Mouse (Mus musculus) telencephalon, adult 2 months (tissue): ENCODE results near the gene Pik3r1.
A peak's percentile ranks its signal among the peaks of the same experiment; 100 is the strongest.

ENCODE experiments used
- DNase-seq: peaks from one replicate; pipeline ENCODE4 v3.0.0-alpha.2; 2011; ENCODE audit warnings: low read depth, low spot score

Pik3r1 gene

GRCm38 (mm10) chr13:101711301-101711700 lies 56.7 kb downstream of the Pik3r1 start:
- no peak for DNase-seq

DNA sequence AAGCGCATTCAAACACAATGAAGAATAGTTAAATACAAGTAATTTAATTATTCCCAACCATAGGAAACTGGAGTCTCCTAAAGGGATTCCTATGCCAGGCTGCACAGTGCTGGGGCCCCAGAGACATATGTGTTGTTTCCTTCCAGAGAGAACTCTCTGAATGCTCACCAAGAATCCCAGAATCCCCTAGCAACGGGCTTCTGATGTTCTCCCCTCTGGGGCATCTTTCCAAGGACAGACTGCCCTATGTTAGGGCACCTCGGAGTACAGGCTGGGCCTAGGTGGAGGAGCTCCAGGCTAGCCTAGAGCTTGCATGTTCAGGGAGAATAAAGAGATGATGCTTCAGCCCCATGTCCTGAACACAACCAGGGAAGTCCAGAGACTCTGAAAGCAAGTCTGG lies 58.2 kb downstream of the Pik3r1 start:
- DNase-seq: no peak

- no peak for DNase-seq
Measured at GRCm38 (mm10) chr13:101707226-101707625, 60.8 kb downstream of the Pik3r1 start.

DNA sequence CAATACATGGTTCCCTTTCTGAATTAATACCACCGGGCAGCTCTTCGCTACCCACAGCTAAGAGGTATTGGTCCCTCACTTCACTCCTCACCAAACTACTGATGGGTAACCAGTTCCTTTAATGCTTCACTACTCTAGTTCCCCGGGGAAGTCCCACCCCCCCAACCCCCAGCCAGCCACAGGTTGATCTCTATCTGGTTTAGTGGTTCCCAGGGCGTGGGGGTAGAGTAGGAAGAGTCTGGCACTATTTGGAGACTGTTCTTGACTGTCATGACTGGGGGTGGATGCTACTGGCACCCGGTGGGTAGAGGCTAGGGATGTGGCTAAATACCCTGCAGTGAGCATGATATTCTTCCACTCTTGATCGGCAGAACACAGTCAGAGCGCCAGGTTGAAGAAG lies 61.6 kb downstream of the Pik3r1 start:
- DNase-seq: no peak

DNA sequence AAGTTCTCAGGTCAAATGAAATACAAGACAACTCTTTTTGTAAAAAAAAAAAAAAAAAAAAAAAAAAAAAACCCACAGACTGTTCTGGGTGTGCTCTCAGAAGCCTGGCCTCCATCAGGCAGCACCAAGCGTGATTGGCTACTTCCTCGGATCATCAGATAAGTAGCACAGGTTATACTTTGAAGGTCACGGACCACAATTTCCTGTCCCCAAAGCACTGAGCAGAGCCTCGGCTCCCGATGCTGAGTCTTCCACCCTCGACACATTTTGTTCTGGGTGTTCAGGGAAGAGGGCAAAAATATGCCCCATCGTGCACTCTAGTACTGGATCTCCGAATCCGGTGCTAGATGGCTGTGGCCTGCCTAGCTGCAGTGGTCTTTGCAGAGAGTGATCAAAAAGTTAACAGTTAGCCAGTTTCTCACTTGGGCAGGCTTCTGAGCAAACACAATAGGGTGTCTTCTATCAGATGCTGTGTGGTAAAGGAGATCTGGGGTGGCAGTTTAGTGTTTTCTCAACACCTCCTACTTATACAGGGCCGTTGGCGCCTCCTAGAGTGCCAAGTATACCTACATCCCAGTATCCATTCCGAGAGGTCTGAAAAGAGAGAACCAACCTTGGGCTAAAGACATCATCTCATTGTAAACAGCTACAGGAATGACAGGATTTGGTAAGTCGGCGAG lies 65.8 kb downstream of the Pik3r1 start:
- DNase-seq: no peak

- DNase-seq: no peak
Measured at GRCm38 (mm10) chr13:101701632-101702031, 66.4 kb downstream of the Pik3r1 start.

- no peak for DNase-seq
Measured at GRCm38 (mm10) chr13:101699742-101700141, 68.3 kb downstream of the Pik3r1 start.

DNA sequence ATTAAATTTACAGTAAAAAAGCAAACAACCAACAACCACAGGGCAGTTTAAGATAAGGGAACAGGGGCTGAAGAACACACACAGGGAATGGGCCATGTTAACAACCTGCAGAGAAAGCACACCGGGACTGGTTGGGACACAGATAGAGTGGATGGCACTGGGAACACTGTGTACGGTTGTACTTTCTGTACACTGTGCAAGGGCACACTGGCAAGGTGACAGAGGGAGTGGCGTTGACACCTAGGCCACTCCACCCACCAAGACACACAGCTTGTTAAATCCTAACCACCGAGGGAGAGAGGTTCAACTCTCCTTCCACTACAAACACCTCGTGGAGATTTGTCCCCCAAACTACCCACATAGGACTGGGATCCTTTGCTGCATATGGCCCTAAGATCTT lies 70.1 kb downstream of the Pik3r1 start:
- DNase-seq: no peak

- no peak for DNase-seq
Measured at GRCm38 (mm10) chr13:101697461-101697860, 70.6 kb downstream of the Pik3r1 start.

GRCm38 (mm10) chr13:101696827-101697226 lies 71.2 kb downstream of the Pik3r1 start:
- DNase-seq: no peak

- DNase-seq: no peak
Measured at GRCm38 (mm10) chr13:101696316-101696715, 71.7 kb downstream of the Pik3r1 start.

- peak; percentile 87 for DNase-seq
Measured at GRCm38 (mm10) chr13:101695876-101696275, 72.1 kb downstream of the Pik3r1 start.

DNA sequence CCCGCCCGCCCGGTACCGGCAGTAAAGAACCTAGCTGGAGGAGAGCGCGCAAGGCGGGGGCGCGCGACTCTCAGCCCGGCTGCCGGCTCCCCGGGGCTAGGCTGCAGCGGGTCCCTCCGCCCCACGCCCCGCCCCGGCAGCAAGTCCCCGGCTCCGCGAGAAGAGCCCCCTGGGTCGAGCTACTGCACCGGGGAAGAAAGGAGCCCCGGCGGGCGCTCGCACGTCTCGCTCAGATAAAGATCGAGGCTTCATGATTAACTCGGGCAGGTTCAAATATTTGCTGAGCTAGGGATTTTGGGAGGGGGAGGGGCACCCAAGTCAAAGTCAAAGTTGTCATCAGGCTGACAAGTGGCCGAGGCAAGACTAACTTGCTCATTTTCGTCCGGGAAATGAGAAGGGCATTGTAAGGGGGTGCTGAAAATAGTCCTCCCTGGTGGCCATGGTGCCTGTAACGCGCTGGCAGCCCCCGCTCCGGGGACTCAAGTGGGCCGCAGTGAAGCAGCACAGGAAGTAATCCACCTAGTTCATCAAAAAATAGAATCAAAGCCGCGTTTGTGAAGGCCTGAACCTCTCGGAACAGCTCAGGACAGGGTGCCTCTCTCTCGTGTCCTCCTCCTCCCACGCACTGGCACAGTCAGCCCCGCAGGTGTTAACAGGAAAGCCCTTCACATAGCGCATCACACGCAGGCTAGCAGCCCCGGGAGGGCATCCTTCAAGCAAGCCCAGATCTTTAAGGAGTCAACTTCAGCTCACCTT lies 73.3 kb downstream of the Pik3r1 start:
- DNase-seq: peak; percentile 31

DNA sequence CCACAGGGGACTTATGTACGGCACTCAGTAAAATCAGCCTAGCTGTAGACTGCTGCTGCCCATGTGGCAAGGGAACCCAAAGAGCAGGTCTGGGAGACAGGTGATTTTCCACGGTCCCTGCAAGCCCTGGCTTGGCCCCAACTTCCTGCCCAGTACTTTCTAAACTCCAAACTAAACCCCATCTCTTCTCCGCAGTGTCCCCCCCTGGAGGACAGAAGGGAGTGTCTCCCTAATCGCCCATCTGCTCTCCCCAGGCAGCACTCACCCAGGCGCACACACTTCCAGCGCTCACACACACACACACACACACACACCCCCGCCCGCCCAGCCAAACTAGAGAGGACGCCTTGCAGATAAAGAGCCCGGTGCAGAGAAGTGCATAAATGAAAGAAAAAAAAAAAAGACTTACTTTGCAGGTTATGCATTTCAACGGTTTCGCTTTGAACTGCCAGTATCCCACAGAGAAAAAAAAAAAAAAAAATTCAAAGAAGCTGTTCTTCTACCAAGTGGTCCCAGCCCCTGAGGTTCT lies 74.0 kb downstream of the Pik3r1 start:
- DNase-seq: peak; percentile 89

DNA sequence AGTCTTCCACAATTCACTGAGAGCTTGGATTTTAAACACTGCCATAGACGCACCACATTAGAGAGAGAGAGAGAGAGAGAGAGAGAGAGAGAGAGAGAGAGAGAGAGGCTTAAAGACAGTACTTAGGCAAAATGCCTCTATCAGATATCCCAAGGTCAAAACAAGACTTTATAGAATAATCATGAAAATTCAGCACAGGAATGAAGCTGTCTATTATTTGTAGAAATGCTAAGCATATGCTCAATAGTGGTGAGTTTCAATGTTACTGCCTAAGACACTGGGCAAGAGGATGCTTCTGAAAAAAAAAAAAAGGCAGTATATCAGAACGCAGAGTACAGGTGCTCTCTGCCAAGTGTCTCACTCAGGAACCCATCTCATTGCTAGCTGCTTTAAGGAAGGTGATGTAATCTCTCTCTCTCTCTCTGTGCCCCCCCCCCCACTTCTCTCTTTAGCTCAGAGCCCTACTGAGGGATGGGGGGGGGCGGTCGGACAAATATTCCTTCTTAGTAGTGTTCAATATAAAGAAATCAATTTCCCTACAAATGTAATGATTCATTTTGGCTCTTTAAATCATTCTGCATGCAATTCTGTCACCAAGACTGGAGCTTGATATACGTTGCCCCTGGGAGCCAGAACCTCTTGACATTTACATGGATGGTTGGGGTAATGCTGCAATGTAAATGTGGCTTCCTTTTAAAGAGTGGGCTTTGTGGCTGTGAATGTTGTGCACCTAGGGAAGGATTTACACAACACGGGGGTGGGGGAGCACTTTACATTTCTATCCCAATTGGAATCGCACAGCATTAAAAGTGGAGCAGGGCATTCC lies 74.9 kb downstream of the Pik3r1 start:
- peak; percentile 74 for DNase-seq

GRCm38 (mm10) chr13:101692239-101692784 lies 75.7 kb downstream of the Pik3r1 start:
- DNase-seq: peak; percentile 87

DNA sequence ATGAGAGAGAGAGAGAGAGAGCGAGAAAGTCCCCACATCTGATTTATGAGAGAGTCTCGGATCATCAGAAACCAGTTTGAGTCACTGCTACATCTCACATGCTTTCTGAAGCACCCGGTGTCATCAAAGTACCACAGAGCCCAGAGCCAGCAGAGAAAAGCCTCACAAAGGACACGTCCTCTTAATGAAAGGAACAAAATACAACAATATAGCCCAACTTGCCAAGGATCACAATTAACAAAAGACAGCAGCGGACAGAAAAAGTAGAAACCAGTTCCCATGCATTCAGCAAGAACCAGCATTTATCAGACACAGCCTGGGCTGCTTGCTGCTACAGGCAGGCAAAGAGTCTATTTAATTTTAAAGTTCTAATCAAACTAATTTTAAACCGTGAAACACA lies 76.3 kb downstream of the Pik3r1 start:
- peak; percentile 50 for DNase-seq

- DNase-seq: peak; percentile 46
Measured at GRCm38 (mm10) chr13:101690911-101691655, 76.9 kb downstream of the Pik3r1 start.

DNA sequence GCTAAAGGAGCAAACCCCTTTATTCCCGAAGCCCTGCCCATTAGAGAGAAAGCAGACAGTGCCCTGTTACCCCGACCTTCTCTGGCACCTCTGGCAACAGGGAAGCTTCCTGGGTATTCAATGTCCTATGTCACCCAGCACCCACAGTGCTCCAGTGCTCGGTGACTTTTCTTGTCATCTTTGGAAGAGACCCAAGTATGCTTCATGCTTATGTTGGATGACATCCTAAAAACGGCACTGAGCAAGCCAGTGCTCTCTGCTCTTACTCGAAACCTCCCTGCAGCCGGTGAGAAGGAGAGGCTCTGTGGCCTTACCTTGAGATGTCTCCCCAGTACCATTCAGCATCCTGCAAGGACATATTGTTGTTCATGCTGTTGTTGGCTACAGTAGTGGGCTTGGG lies 77.8 kb downstream of the Pik3r1 start:
- DNase-seq: no peak

DNA sequence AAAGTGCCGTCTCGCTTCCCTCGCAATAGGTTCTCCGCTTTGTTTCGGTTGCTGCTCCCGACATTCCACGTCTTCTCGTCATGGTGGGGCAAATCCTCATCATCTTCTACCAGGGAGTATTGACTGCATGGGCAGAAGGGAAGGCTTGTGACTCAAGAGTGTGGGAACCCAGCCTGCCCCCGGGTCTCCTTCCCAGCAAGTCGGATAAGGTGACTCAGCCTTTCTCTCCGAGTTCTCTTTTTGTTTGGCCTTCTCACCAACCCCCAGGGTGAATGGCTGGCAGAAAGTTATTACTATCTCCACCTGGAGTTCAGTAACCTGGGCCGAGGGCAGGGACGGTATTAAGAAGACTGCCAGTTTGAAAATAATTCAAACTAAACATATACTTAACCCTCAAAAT lies 81.8 kb downstream of the Pik3r1 start:
- no peak for DNase-seq

DNA sequence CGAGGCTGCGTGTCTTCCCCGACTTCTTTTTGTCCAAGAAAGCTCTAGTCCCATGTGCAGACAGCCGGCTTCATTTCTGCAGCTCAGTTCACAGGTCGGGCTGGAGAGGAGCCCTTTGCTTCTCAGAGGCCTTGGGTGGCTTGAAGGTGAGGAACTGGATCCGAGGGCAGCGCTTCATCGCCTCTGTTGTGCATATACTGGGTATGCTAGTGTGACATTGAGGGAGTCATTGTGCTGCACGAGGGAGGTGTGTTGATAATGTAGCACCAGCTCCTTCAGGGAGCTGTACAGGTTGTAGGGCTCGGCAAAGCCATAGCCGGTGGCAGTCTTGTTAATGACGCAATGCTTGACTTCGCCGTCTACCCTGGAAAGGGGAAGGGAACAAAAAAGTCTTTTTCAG lies 83.3 kb downstream of the Pik3r1 start:
- DNase-seq: no peak
